Mouse (Mus musculus): Measurements from ENCODE around the gene Ppbp. TPM values are rescaled to one million over a fixed set of nuclear protein-coding genes. Genes with fewer than 3 reads are reported as not detected.
"Not testable (repeated sequence)": the region's sequence is repeated elsewhere in the genome, so short reads cannot be mapped to it uniquely, and the experiment has no call there.

The Ppbp gene
- total and polyA plus RNA-seq, 2 experiments from 2014 or later = 0.37 to 0.61 TPM

GRCm38 (mm10) chr5:90785659-90786588 lies 17.6 kb downstream of the Ppbp start, which contains the start of gene Cxcl3:
Cxcl3 (plus strand) TSS chr5:90786103.
- Histone ChIP-seq H3K27ac (no peak within 1 kb of the TSS), H3K27me3 (ENCODE audit: insufficient read depth, low read length) (no peaks in the 10 kb centered on the region), H3K4me2 (ENCODE audit: low read depth, low read length) (peak within 1 kb of the TSS; percentile 65), H3K9me3 (ENCODE audit: low read length) (no peaks in the 10 kb centered on the region), H3K9ac (replicated peaks; ENCODE audit: low read length) (0 out of 2 replicates have a peak within 1 kb of the TSS, but pooled peaks have one; percentile 10), H3K4me1 (ENCODE audit: insufficient read depth, low read length) (peaks cover 3% of the 10 kb centered on the region; the same call in 1 of the 2 replicates), H3K4me3 (ENCODE audit: low read length) (peak within 1 kb of the TSS; percentile 30), H3K36me3 (ENCODE audit: insufficient read depth, low read length) (no peaks in the 10 kb centered on the region)
- TF ChIP-seq CTCF (IDR thresholded peaks at IDR 0.05; ENCODE audit: low read depth) = peak; percentile 51
- peak; percentile 89 for ATAC-seq
- WGBS = 16% methylated on average over 25 of the region's 26 CpGs
- DNase-seq (ENCODE audit: low spot score) = peak; percentile 70

- 77% methylated on average over 4 of the region's 4 CpGs for WGBS
- Histone ChIP-seq H3K27ac (no peak overlapping the region), H3K9ac (replicated peaks; ENCODE audit: low read length) (no peak overlapping the region), H3K4me2 (ENCODE audit: low read depth, low read length) (no peak overlapping the region), H3K36me3 (ENCODE audit: insufficient read depth, low read length) (no peaks in the 10 kb centered on the region), H3K9me3 (ENCODE audit: low read length) (no peaks in the 10 kb centered on the region), H3K4me3 (ENCODE audit: low read length) (no peak overlapping the region), H3K4me1 (ENCODE audit: insufficient read depth, low read length) (peaks cover 3% of the 10 kb centered on the region; the same call in 1 of the 2 replicates), H3K27me3 (ENCODE audit: insufficient read depth, low read length) (no peaks in the 10 kb centered on the region)
- DNase-seq (ENCODE audit: low spot score) (peak; percentile 8), ATAC-seq (no peak)
- TF ChIP-seq CTCF (IDR thresholded peaks at IDR 0.05; ENCODE audit: low read depth) = peak; percentile 37
Observed at GRCm38 (mm10) chr5:90788114-90788513, 19.8 kb downstream of the Ppbp start.

GRCm38 (mm10) chr5:90789306-90790073 lies 21.2 kb downstream of the Ppbp start:
- no peaks in the 10 kb centered on the region for H3K27me3 ChIP-seq (ENCODE audit: insufficient read depth, low read length)
- ATAC-seq (no peak), DNase-seq (ENCODE audit: low spot score) (no peak)
- peaks cover 3% of the 10 kb centered on the region; the same call in 1 of the 2 replicates for H3K4me1 ChIP-seq (ENCODE audit: insufficient read depth, low read length)
- no peak overlapping the region for H3K9ac ChIP-seq (replicated peaks; ENCODE audit: low read length)
- no peaks in the 10 kb centered on the region for H3K36me3 ChIP-seq (ENCODE audit: insufficient read depth, low read length)
- H3K27ac ChIP-seq = no peak overlapping the region
- WGBS = 84% methylated on average over 11 of the region's 11 CpGs
- H3K4me2 ChIP-seq (ENCODE audit: low read depth, low read length) = no peak overlapping the region
- TF ChIP-seq CTCF (IDR thresholded peaks at IDR 0.05; ENCODE audit: low read depth) = no peak
- H3K4me3 ChIP-seq (ENCODE audit: low read length) = no peak overlapping the region
- no peaks in the 10 kb centered on the region for H3K9me3 ChIP-seq (ENCODE audit: low read length)

GRCm38 (mm10) chr5:90790074-90790502 lies 21.8 kb downstream of the Ppbp start:
- ATAC-seq (no peak), DNase-seq (ENCODE audit: low spot score) (no peak)
- H3K4me3 ChIP-seq (ENCODE audit: low read length) = no peak overlapping the region
- H3K36me3 ChIP-seq (ENCODE audit: insufficient read depth, low read length) = no peaks in the 10 kb centered on the region
- no peak for TF ChIP-seq CTCF (IDR thresholded peaks at IDR 0.05; ENCODE audit: low read depth)
- H3K9me3 ChIP-seq (ENCODE audit: low read length) = no peaks in the 10 kb centered on the region
- no peaks in the 10 kb centered on the region for H3K27me3 ChIP-seq (ENCODE audit: insufficient read depth, low read length)
- no peak overlapping the region for H3K4me2 ChIP-seq (ENCODE audit: low read depth, low read length)
- no peak overlapping the region for H3K9ac ChIP-seq (replicated peaks; ENCODE audit: low read length)
- WGBS = 83% methylated on average over 8 of the region's 8 CpGs
- H3K4me1 ChIP-seq (ENCODE audit: insufficient read depth, low read length) = peaks cover 3% of the 10 kb centered on the region; the same call in 1 of the 2 replicates
- H3K27ac ChIP-seq = no peak overlapping the region

GRCm38 (mm10) chr5:90794195-90794625 lies 25.9 kb downstream of the Ppbp start, which contains the start of gene Cxcl15:
Cxcl15 (plus strand) TSS chr5:90794534.
- Histone ChIP-seq H3K4me1 (ENCODE audit: insufficient read depth, low read length) (no peaks in the 10 kb centered on the region), H3K4me2 (ENCODE audit: low read depth, low read length) (no peak within 1 kb of the TSS), H3K9me3 (ENCODE audit: low read length) (no peaks in the 10 kb centered on the region), H3K4me3 (ENCODE audit: low read length) (no peak within 1 kb of the TSS), H3K27ac (no peak within 1 kb of the TSS), H3K36me3 (ENCODE audit: insufficient read depth, low read length) (no peaks in the 10 kb centered on the region), H3K9ac (replicated peaks; ENCODE audit: low read length) (no peak within 1 kb of the TSS), H3K27me3 (ENCODE audit: insufficient read depth, low read length) (no peaks in the 10 kb centered on the region)
- TF ChIP-seq CTCF (IDR thresholded peaks at IDR 0.05; ENCODE audit: low read depth) = no peak
- DNase-seq (ENCODE audit: low spot score) = no peak
- 72% methylated on average over 5 of the region's 5 CpGs for WGBS
- no peak for ATAC-seq

- not testable (repeated sequence) for H3K27me3 ChIP-seq (ENCODE audit: insufficient read depth, low read length); H3K36me3 ChIP-seq (ENCODE audit: insufficient read depth, low read length); DNase-seq (ENCODE audit: low spot score); H3K27ac ChIP-seq; H3K4me3 ChIP-seq (ENCODE audit: low read length); H3K4me1 ChIP-seq (ENCODE audit: insufficient read depth, low read length); H3K9me3 ChIP-seq (ENCODE audit: low read length); H3K9ac ChIP-seq (replicated peaks; ENCODE audit: low read length); ATAC-seq; H3K4me2 ChIP-seq (ENCODE audit: low read depth, low read length)
- WGBS = 75% methylated on average over 2 of the region's 2 CpGs
Observed at GRCm38 (mm10) chr5:90795392-90795791, 27.1 kb downstream of the Ppbp start.
